Mouse (Mus musculus): ENCODE measurements around the gene Uqcc3. TPM values are rescaled to one million over a fixed set of nuclear protein-coding genes. Genes with fewer than 3 reads are reported as not detected.
"Not testable (repeated sequence)": the region's sequence is repeated elsewhere in the genome, so short reads cannot be mapped to it uniquely, and the experiment has no call there.

The Uqcc3 gene
- polyA plus RNA-seq, 1 experiment = 45.4 TPM

GRCm38 (mm10) chr19:8841012-8841411 is 39.7 kb downstream of the Uqcc3 start:
- TF ChIP-seq CTCF (IDR thresholded peaks at IDR 0.05; ENCODE audit: borderline replicate concordance, extremely low read depth, insufficient read depth, insufficient read length) (no peak), POLR2A (IDR thresholded peaks at IDR 0.05; ENCODE audit: borderline replicate concordance, extremely low read depth, insufficient read depth, insufficient read length, poor library complexity, severe bottlenecking) (no peak)
- no peak for DNase-seq (ENCODE audit: low read depth)

GRCm38 (mm10) chr19:8839908-8840791 is 40.6 kb downstream of the Uqcc3 start:
- TF ChIP-seq POLR2A (IDR thresholded peaks at IDR 0.05; ENCODE audit: borderline replicate concordance, extremely low read depth, insufficient read depth, insufficient read length, poor library complexity, severe bottlenecking) (no peak), CTCF (IDR thresholded peaks at IDR 0.05; ENCODE audit: borderline replicate concordance, extremely low read depth, insufficient read depth, insufficient read length) (no peak)
- peak; percentile 82 for DNase-seq (ENCODE audit: low read depth)

GRCm38 (mm10) chr19:8839103-8839907 is 41.4 kb downstream of the Uqcc3 start, which contains the start of gene Gng3:
Gene Gng3 (minus strand): TSS chr19:8839194.
- peak; percentile 98 for DNase-seq (ENCODE audit: low read depth)
- TF ChIP-seq POLR2A (IDR thresholded peaks at IDR 0.05; ENCODE audit: borderline replicate concordance, extremely low read depth, insufficient read depth, insufficient read length, poor library complexity, severe bottlenecking) (peak; percentile 34; the same call in 1 of the 2 replicates), CTCF (IDR thresholded peaks at IDR 0.05; ENCODE audit: borderline replicate concordance, extremely low read depth, insufficient read depth, insufficient read length) (no peak)

GRCm38 (mm10) chr19:8838041-8838730 is 42.5 kb downstream of the Uqcc3 start:
- no peak for TF ChIP-seq CTCF (IDR thresholded peaks at IDR 0.05; ENCODE audit: borderline replicate concordance, extremely low read depth, insufficient read depth, insufficient read length)
- TF ChIP-seq POLR2A (IDR thresholded peaks at IDR 0.05; ENCODE audit: borderline replicate concordance, extremely low read depth, insufficient read depth, insufficient read length, poor library complexity, severe bottlenecking) = no peak
- peak; percentile 65 for DNase-seq (ENCODE audit: low read depth)

DNA sequence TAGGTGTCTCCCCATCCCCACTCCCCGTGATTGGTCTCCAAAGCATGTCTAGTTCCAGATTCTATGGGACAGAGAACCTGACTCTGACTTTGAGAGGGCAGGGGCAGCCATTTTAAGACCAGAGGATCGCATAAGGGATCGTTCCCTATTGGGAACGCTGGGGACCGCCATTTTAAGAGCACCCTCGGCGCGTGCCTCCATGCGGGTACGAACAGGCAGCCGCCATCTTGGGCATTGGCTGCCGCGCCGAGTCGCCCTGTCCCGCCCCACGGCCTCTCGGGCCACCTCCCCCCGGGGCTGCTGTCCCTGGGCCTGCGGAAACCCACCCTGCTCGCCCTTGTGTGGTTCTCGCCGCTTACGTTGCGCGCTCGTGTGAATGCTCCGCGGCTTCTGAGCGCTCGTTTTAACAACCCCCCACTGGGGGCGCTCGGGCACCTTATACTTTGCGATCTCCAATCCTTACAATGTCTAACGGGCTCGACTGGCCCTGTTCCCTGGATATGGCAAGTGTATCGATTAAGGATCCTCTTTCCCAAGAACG is 43.4 kb downstream of the Uqcc3 start, which contains the start of gene Bscl2:
TSS of gene Bscl2 (plus strand) at position 217 of the 541 bp plus-strand sequence.
- peak; percentile 59 for TF ChIP-seq CTCF (IDR thresholded peaks at IDR 0.05; ENCODE audit: borderline replicate concordance, extremely low read depth, insufficient read depth, insufficient read length)
- peak; percentile 53; the same call in 1 of the 2 replicates for TF ChIP-seq POLR2A (IDR thresholded peaks at IDR 0.05; ENCODE audit: borderline replicate concordance, extremely low read depth, insufficient read depth, insufficient read length, poor library complexity, severe bottlenecking)

GRCm38 (mm10) chr19:8836327-8836726 is 44.4 kb downstream of the Uqcc3 start:
- DNase-seq (ENCODE audit: low read depth) = not testable (repeated sequence)

More for the DNA sequence above, 43.4 kb downstream of the Uqcc3 start, which contains the start of gene Bscl2:
- DNase-seq (ENCODE audit: low read depth) = peak; percentile 94

- DNase-seq (ENCODE audit: low read depth) = no peak
- TF ChIP-seq POLR2A (IDR thresholded peaks at IDR 0.05; ENCODE audit: borderline replicate concordance, extremely low read depth, insufficient read depth, insufficient read length, poor library complexity, severe bottlenecking) = no peak
Observed at GRCm38 (mm10) chr19:8832971-8833370, 47.8 kb downstream of the Uqcc3 start.

DNA sequence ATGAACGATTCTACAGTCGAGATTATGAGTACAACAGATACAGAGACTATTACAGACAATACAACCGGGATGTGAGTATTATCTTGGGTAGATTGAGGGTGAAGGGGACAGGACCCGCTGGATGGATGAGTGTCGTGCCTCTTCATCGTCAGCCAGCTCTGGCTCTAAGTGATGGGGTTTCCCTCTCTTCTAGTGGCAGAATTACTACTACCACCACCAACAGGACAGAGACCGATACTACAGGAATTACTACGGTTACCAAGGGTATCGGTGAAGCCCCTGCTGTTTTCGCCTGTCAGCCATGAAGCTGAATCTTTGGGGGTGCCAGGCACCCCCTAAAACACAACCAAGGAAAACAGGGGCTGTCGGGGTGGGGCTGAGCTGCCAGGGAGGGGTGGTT is 49.5 kb downstream of the Uqcc3 start:
- TF ChIP-seq POLR2A (IDR thresholded peaks at IDR 0.05; ENCODE audit: borderline replicate concordance, extremely low read depth, insufficient read depth, insufficient read length, poor library complexity, severe bottlenecking) (no peak), CTCF (IDR thresholded peaks at IDR 0.05; ENCODE audit: borderline replicate concordance, extremely low read depth, insufficient read depth, insufficient read length) (peak; percentile 6; the same call in 1 of the 2 replicates)
- no peak for DNase-seq (ENCODE audit: low read depth)

DNA sequence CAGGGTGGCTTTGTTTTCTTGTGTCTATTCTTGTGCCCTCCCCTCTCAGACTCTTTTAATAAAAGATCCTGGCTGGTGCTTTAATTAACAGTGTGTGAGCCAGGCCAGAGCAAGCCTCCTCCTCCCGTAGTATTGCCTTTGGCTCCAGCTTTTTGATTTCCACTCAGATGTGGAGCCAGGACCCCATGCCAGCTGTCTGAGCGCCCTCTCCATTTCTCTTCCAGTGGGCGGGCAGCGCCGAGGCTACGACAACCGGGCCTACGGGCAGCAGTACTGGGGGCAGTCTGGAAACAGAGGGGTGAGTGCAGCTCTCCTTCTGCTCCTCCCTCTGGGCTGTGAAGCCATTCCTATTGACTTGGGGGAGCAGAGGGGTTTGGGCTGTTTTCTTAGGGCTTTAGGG is 50.1 kb downstream of the Uqcc3 start:
- peak; percentile 50 for DNase-seq (ENCODE audit: low read depth)
- TF ChIP-seq CTCF (IDR thresholded peaks at IDR 0.05; ENCODE audit: borderline replicate concordance, extremely low read depth, insufficient read depth, insufficient read length) (no peak), POLR2A (IDR thresholded peaks at IDR 0.05; ENCODE audit: borderline replicate concordance, extremely low read depth, insufficient read depth, insufficient read length, poor library complexity, severe bottlenecking) (no peak)

Other genes starting within 250 kb of the Uqcc3 start
- gene Chrm1, start 217.1 kb downstream of the Uqcc3 start, polyA plus RNA-seq (2012; rRNA removed) = 1.5 and 2.5 TPM in 2 replicates
- gene Slc3a2, start 157.6 kb downstream of the Uqcc3 start, polyA plus RNA-seq (2012; rRNA removed) = 147 and 159 TPM in 2 replicates
- gene Wdr74, start 145.1 kb downstream of the Uqcc3 start, polyA plus RNA-seq (2012; rRNA removed) = 57.3 and 65.8 TPM in 2 replicates
- 1.9 and 2.4 TPM in 2 replicates for gene 1700092M07Rik, start 140.2 kb downstream of the Uqcc3 start, polyA plus RNA-seq (2012; rRNA removed)
- 117 TPM in 2 replicates for gene Stx5a, start 139.5 kb downstream of the Uqcc3 start, polyA plus RNA-seq (2012; rRNA removed)
- gene Nxf1, start 123.8 kb downstream of the Uqcc3 start, polyA plus RNA-seq (2012; rRNA removed) = 176 and 264 TPM in 2 replicates
- 224 and 402 TPM in 2 replicates for gene Tmem223, start 109.9 kb downstream of the Uqcc3 start, polyA plus RNA-seq (2012; rRNA removed)
- 25.4 and 37.6 TPM in 2 replicates for gene Tmem179b, start 106.5 kb downstream of the Uqcc3 start, polyA plus RNA-seq (2012; rRNA removed)
- 27.6 and 29.8 TPM in 2 replicates for gene Taf6l, start 94.5 kb downstream of the Uqcc3 start, polyA plus RNA-seq (2012; rRNA removed)
- gene Polr2g, start 82.3 kb downstream of the Uqcc3 start, polyA plus RNA-seq (2012; rRNA removed) = 112 and 163 TPM in 2 replicates
- 5.9 and 7.9 TPM in 2 replicates for gene Zbtb3, start 78.4 kb downstream of the Uqcc3 start, polyA plus RNA-seq (2012; rRNA removed)
- gene Ttc9c, start 61.6 kb downstream of the Uqcc3 start, polyA plus RNA-seq (2012; rRNA removed) = 53.6 and 57.3 TPM in 2 replicates
- 59.9 and 85.5 TPM in 2 replicates for gene Hnrnpul2, start 60.9 kb downstream of the Uqcc3 start, polyA plus RNA-seq (2012; rRNA removed)
- 1.1 TPM in 1 of 2 replicates, not detected in the other for gene AC129217.1, start 51.1 kb downstream of the Uqcc3 start, polyA plus RNA-seq (2012; rRNA removed)
- 92.6 and 101 TPM in 2 replicates for gene Bscl2, start 43.5 kb downstream of the Uqcc3 start, polyA plus RNA-seq (2012; rRNA removed)
- 187 and 233 TPM in 2 replicates for gene Gng3, start 41.7 kb downstream of the Uqcc3 start, polyA plus RNA-seq (2012; rRNA removed)
- 0.90 and 1.4 TPM in 2 replicates for gene Lrrn4cl, start 30.2 kb downstream of the Uqcc3 start, polyA plus RNA-seq (2012; rRNA removed)
- gene Ubxn1, start 9.4 kb downstream of the Uqcc3 start, polyA plus RNA-seq (2012; rRNA removed) = 105 and 111 TPM in 2 replicates
- gene Lbhd1, start 2.8 kb upstream of the Uqcc3 start, polyA plus RNA-seq (2012; rRNA removed) = 5.5 and 6.8 TPM in 2 replicates
- not detected in 2 replicates for gene Gm49403, start 3.0 kb upstream of the Uqcc3 start, polyA plus RNA-seq (2012; rRNA removed)
- 43.0 and 52.4 TPM in 2 replicates for gene 1810009A15Rik, start 7.9 kb upstream of the Uqcc3 start, polyA plus RNA-seq (2012; rRNA removed)
- gene Gm49416, start 8.0 kb upstream of the Uqcc3 start, polyA plus RNA-seq (2012; rRNA removed) = 0.23 and 0.33 TPM in 2 replicates
- gene Ints5, start 12.1 kb upstream of the Uqcc3 start, polyA plus RNA-seq (2012; rRNA removed) = 31.4 and 37.1 TPM in 2 replicates
- gene Ganab, start 17.1 kb upstream of the Uqcc3 start, polyA plus RNA-seq (2012; rRNA removed) = 155 and 182 TPM in 2 replicates
- 136 and 174 TPM in 2 replicates for gene B3gat3, start 39.5 kb upstream of the Uqcc3 start, polyA plus RNA-seq (2012; rRNA removed)
- 2.4 and 2.5 TPM in 2 replicates for gene Rom1, start 48.4 kb upstream of the Uqcc3 start, polyA plus RNA-seq (2012; rRNA removed)
- 14.7 and 17.5 TPM in 2 replicates for gene Eml3, start 48.6 kb upstream of the Uqcc3 start, polyA plus RNA-seq (2012; rRNA removed)
- gene Mta2, start 61.0 kb upstream of the Uqcc3 start, polyA plus RNA-seq (2012; rRNA removed) = 35.1 and 57.9 TPM in 2 replicates
- gene Tut1, start 72.9 kb upstream of the Uqcc3 start, polyA plus RNA-seq (2012; rRNA removed) = 25.3 and 31.5 TPM in 2 replicates
- 371 and 527 TPM in 2 replicates for gene Eef1g, start 86.1 kb upstream of the Uqcc3 start, polyA plus RNA-seq (2012; rRNA removed)
- gene Ahnak, start 108.4 kb upstream of the Uqcc3 start, polyA plus RNA-seq (2012; rRNA removed) = 2.5 and 6.0 TPM in 2 replicates
- gene Scgb1a1, start 207.0 kb upstream of the Uqcc3 start, polyA plus RNA-seq (2012; rRNA removed) = not detected in 2 replicates